9 mouse cellular contexts compared by ENCODE assay signal in genomic region chr15:30427342-30427741, GRCm38 (mm10).
DNase-seq lines count a peak whose midpoint lies in the region; ATAC-seq and TF ChIP-seq lines count a peak whose summit lies in the region.
"Had no signal": no experiment of that assay in that cellular context is flagged by ENCODE, and none has a peak within 500 bp of the region (broad histone marks: within the 10 kb centered on the region; RNA-seq: fewer than 3 reads in every experiment).

No protein-coding gene starts in this region.

- no peak overlapping the region for H3K9ac ChIP-seq in kidney, postnatal 0 days (ENCODE audit: low read depth, low read length)
- no peak overlapping the region for H3K9ac ChIP-seq in kidney, embryonic 16.5 days (replicated peaks; ENCODE audit: low read length)
- H3K9ac ChIP-seq in MEL (ENCODE audit: control insufficient read depth, low read depth, low read length, poor library complexity, severe bottlenecking), result no peak overlapping the region
- H3K9ac ChIP-seq in hindbrain, embryonic 15.5 days, result no peak overlapping the region
- H3K9ac ChIP-seq in midbrain, postnatal 0 days (replicated peaks; ENCODE audit: low read length, poor library complexity, severe bottlenecking), result no peak overlapping the region
- H3K9ac ChIP-seq: embryonic facial prominence, embryonic 12.5 days had no signal

- peak; percentile 61 for TF ChIP-seq CTCF in kidney, postnatal 0 days (IDR thresholded peaks at IDR 0.05; ENCODE audit: low read depth)
- peak in 2 of 3 experiments; percentile 12 to 19; a peak in 1 of 6 replicates for TF ChIP-seq CTCF in MEL (IDR thresholded peaks at IDR 0.05 in 2 of 3, conservative IDR thresholded peaks at IDR 0.05 in 1 of 3; ENCODE audit: control insufficient read depth in 1 of 3, insufficient read depth in 1 of 3, low read depth in 2 of 3, low read length in 3 of 3, poor library complexity in 1 of 3, severe bottlenecking in 1 of 3)
- peak; percentile 61 for TF ChIP-seq CTCF in midbrain, postnatal 0 days (IDR thresholded peaks at IDR 0.05)

- DNase-seq in kidney, postnatal 0 days (ENCODE audit: low spot score), result peak; percentile 3
- peak; percentile 7 for DNase-seq in MEL (ENCODE audit: low read depth, low spot score)
- peak; percentile 72 for DNase-seq in brain, adult 2 months (ENCODE audit: low read depth, low spot score)
- DNase-seq in midbrain, postnatal 0 days (ENCODE audit: low spot score), result peak; percentile 37
- DNase-seq in cerebellum, postnatal 36 days, result no peak

- no peak for TF ChIP-seq EP300 in MEL (IDR thresholded peaks at IDR 0.05; ENCODE audit: low read depth in 1 of 2, low read length in 2 of 2)

- 23% methylated on average over 2 of the region's 2 CpGs for WGBS in kidney, postnatal 0 days
- WGBS in kidney, embryonic 16.5 days, result 22% methylated on average over 2 of the region's 2 CpGs
- WGBS in hindbrain, embryonic 15.5 days, result 16% methylated on average over 2 of the region's 2 CpGs
- WGBS in midbrain, postnatal 0 days, result 22% methylated on average over 2 of the region's 2 CpGs

- H3K27me3 ChIP-seq in kidney, postnatal 0 days (ENCODE audit: insufficient read depth, low read length), result no peaks in the 10 kb centered on the region
- no peaks in the 10 kb centered on the region for H3K27me3 ChIP-seq in kidney, embryonic 16.5 days (ENCODE audit: insufficient read depth, low read length)
- no peaks in the 10 kb centered on the region for H3K27me3 ChIP-seq in MEL (ENCODE audit: control insufficient read depth in 1 of 2, insufficient read depth in 2 of 2, low read length in 2 of 2)
- H3K27me3 ChIP-seq in hindbrain, embryonic 15.5 days, result no peaks in the 10 kb centered on the region
- H3K27me3 ChIP-seq in midbrain, postnatal 0 days (ENCODE audit: insufficient read depth, low read length), result no peaks in the 10 kb centered on the region
- H3K27me3 ChIP-seq: embryonic facial prominence, embryonic 12.5 days had no signal

- H3K27ac ChIP-seq in kidney, postnatal 0 days, result no peak overlapping the region
- no peak overlapping the region for H3K27ac ChIP-seq in kidney, embryonic 16.5 days (ENCODE audit: low read length)
- no peak overlapping the region for H3K27ac ChIP-seq in MEL (ENCODE audit: control insufficient read depth, low read depth, low read length)
- no peak overlapping the region for H3K27ac ChIP-seq in hindbrain, embryonic 15.5 days (replicated peaks)
- no peak overlapping the region for H3K27ac ChIP-seq in midbrain, postnatal 0 days (ENCODE audit: low read depth, low read length)
- H3K27ac ChIP-seq: embryonic facial prominence, embryonic 12.5 days had no signal

- TF ChIP-seq POLR2A in MEL (IDR thresholded peaks at IDR 0.05; ENCODE audit: control insufficient read depth in 1 of 2, insufficient read depth in 1 of 2, low read depth in 1 of 2, low read length in 2 of 2, poor library complexity in 1 of 2), result no peak

- H3K4me3 ChIP-seq in kidney, postnatal 0 days (replicated peaks; ENCODE audit: low read depth, low read length), result no peak overlapping the region
- no peak overlapping the region for H3K4me3 ChIP-seq in kidney, embryonic 16.5 days (ENCODE audit: low read length)
- H3K4me3 ChIP-seq in MEL (ENCODE audit: control insufficient read depth in 1 of 2, insufficient read depth in 1 of 2, low read depth in 2 of 2, low read length in 2 of 2), result no peak overlapping the region
- no peak overlapping the region for H3K4me3 ChIP-seq in hindbrain, embryonic 15.5 days
- no peak overlapping the region for H3K4me3 ChIP-seq in midbrain, postnatal 0 days (ENCODE audit: low read depth, low read length)
- H3K4me3 ChIP-seq: embryonic facial prominence, embryonic 12.5 days had no signal

- ATAC-seq in kidney, postnatal 0 days (replicated peaks; ENCODE audit: low FRiP score, low read depth), result no peak
- ATAC-seq in kidney, embryonic 16.5 days (ENCODE audit: low FRiP score, low TSS enrichment), result no peak
- ATAC-seq in hindbrain, embryonic 15.5 days (ENCODE audit: low FRiP score, low read depth), result peak; percentile 47; the same call in 1 of the 2 replicates
- no peak for ATAC-seq in midbrain, postnatal 0 days (ENCODE audit: low FRiP score)
- ATAC-seq in megakaryocyte-erythroid progenitor cell, adult 5-6 weeks (replicated peaks; ENCODE audit: low FRiP score, low TSS enrichment, poor library complexity, severe bottlenecking), result no peak

- no peak overlapping the region for H3K4me2 ChIP-seq in kidney, postnatal 0 days (ENCODE audit: low read length)
- no peak overlapping the region for H3K4me2 ChIP-seq in kidney, embryonic 16.5 days (replicated peaks; ENCODE audit: low read depth, low read length)
- no peak overlapping the region for H3K4me2 ChIP-seq in hindbrain, embryonic 15.5 days
- no peak overlapping the region for H3K4me2 ChIP-seq in midbrain, postnatal 0 days (ENCODE audit: low read depth, low read length, poor library complexity, severe bottlenecking)
- H3K4me2 ChIP-seq: embryonic facial prominence, embryonic 12.5 days had no signal

- H3K79me2 ChIP-seq in MEL (ENCODE audit: control insufficient read depth, insufficient read depth, low read length, poor library complexity), result no peaks in the 10 kb centered on the region

- no peaks in the 10 kb centered on the region for H3K36me3 ChIP-seq in kidney, postnatal 0 days (ENCODE audit: insufficient read depth, low read length)
- no peaks in the 10 kb centered on the region for H3K36me3 ChIP-seq in kidney, embryonic 16.5 days (ENCODE audit: insufficient read depth, low read length)
- H3K36me3 ChIP-seq in MEL (ENCODE audit: control insufficient read depth in 1 of 2, insufficient read depth in 2 of 2, low read length in 2 of 2), result no peaks in the 10 kb centered on the region
- H3K36me3 ChIP-seq in hindbrain, embryonic 15.5 days, result no peaks in the 10 kb centered on the region
- H3K36me3 ChIP-seq in midbrain, postnatal 0 days (ENCODE audit: insufficient read depth, low read length), result no peaks in the 10 kb centered on the region
- H3K36me3 ChIP-seq: embryonic facial prominence, embryonic 12.5 days had no signal

- TF ChIP-seq RAD21 in MEL (IDR thresholded peaks at IDR 0.05; ENCODE audit: low read depth, low read length), result peak; percentile 5

- no peaks in the 10 kb centered on the region for H3K9me3 ChIP-seq in kidney, postnatal 0 days (replicated peaks; ENCODE audit: low read length)
- H3K9me3 ChIP-seq in kidney, embryonic 16.5 days (ENCODE audit: low read length), result no peaks in the 10 kb centered on the region
- H3K9me3 ChIP-seq in MEL (replicated peaks; ENCODE audit: insufficient read depth, low read length), result no peaks in the 10 kb centered on the region
- no peaks in the 10 kb centered on the region for H3K9me3 ChIP-seq in hindbrain, embryonic 15.5 days
- no peaks in the 10 kb centered on the region for H3K9me3 ChIP-seq in midbrain, postnatal 0 days (ENCODE audit: low read length)
- H3K9me3 ChIP-seq: embryonic facial prominence, embryonic 12.5 days had no signal

- no peaks in the 10 kb centered on the region for H3K4me1 ChIP-seq in kidney, postnatal 0 days (replicated peaks; ENCODE audit: insufficient read depth, low read length)
- no peaks in the 10 kb centered on the region for H3K4me1 ChIP-seq in kidney, embryonic 16.5 days (ENCODE audit: insufficient read depth, low read length)
- no peaks in the 10 kb centered on the region for H3K4me1 ChIP-seq in MEL (ENCODE audit: control insufficient read depth in 1 of 2, insufficient read depth in 2 of 2, low read length in 2 of 2)
- no peaks in the 10 kb centered on the region for H3K4me1 ChIP-seq in hindbrain, embryonic 15.5 days (replicated peaks)
- no peaks in the 10 kb centered on the region for H3K4me1 ChIP-seq in midbrain, postnatal 0 days (ENCODE audit: insufficient read depth, low read length)
- H3K4me1 ChIP-seq: embryonic facial prominence, embryonic 12.5 days had no signal

TF ChIP-seq in MEL, 35 proteins besides CTCF, POLR2A, EP300 and RAD21:
- TF ChIP-seq MYC (IDR thresholded peaks at IDR 0.05; ENCODE audit: low read depth, low read length) (no peak), MAZ (IDR thresholded peaks at IDR 0.05; ENCODE audit: low read depth, low read length) (no peak), SIN3A (IDR thresholded peaks at IDR 0.05; ENCODE audit: low read length) (no peak), ELF1 (IDR thresholded peaks at IDR 0.05; ENCODE audit: low read depth, low read length) (no peak), ZNF384 (IDR thresholded peaks at IDR 0.05; ENCODE audit: low read depth, low read length) (no peak), E2F4 (IDR thresholded peaks at IDR 0.05; ENCODE audit: borderline replicate concordance, low read depth, low read length) (no peak), TAL1 (IDR thresholded peaks at IDR 0.05; ENCODE audit: low read length) (no peak), JUND (IDR thresholded peaks at IDR 0.05; ENCODE audit: low read depth, low read length) (no peak), USF2 (IDR thresholded peaks at IDR 0.05; ENCODE audit: borderline replicate concordance in 1 of 2, insufficient read depth in 1 of 2, low read depth in 1 of 2, low read length in 2 of 2) (no peak), NRF1 (IDR thresholded peaks at IDR 0.05; ENCODE audit: insufficient read depth, low read depth, low read length, poor library complexity, severe bottlenecking) (no peak), TCF12 (IDR thresholded peaks at IDR 0.05; ENCODE audit: low read depth, low read length) (no peak), CHD1 (IDR thresholded peaks at IDR 0.05; ENCODE audit: low read depth, low read length) (no peak), HCFC1 (IDR thresholded peaks at IDR 0.05; ENCODE audit: low read depth, low read length) (no peak), BHLHE40 (IDR thresholded peaks at IDR 0.05; ENCODE audit: borderline replicate concordance, low read depth, low read length) (no peak), TBP (IDR thresholded peaks at IDR 0.05; ENCODE audit: low read depth, low read length) (no peak), ZKSCAN1 (IDR thresholded peaks at IDR 0.05; ENCODE audit: low read depth, low read length) (no peak), USF1 (IDR thresholded peaks at IDR 0.05; ENCODE audit: low read depth, low read length) (no peak), POLR2AphosphoS2 (IDR thresholded peaks at IDR 0.05; ENCODE audit: low read length) (no peak), MAFK (IDR thresholded peaks at IDR 0.05; ENCODE audit: borderline replicate concordance, low read depth, low read length) (no peak)
TF ChIP-seq in MEL: peak in this region for 0.

Comparison
In these comparisons a context has a peak if more than half of its experiments do, and no peak if none do; other contexts are left out.
1. DNase-seq: peak in kidney, postnatal 0 days (single experiment), MEL (single experiment), brain, adult 2 months (single experiment) and midbrain, postnatal 0 days (single experiment); none in cerebellum, postnatal 36 days (0 of 2).
2. Peak in every context shown above with its lines, with median percentiles within 50 percentile points of each other: CTCF ChIP-seq.